Mouse (Mus musculus): Measurements from ENCODE around the gene Gm10358. TPM values are rescaled to one million over a fixed set of nuclear protein-coding genes. Genes with fewer than 3 reads are reported as not detected.
"Not testable (repeated sequence)": the region's sequence is repeated elsewhere in the genome, so short reads cannot be mapped to it uniquely, and the experiment has no call there.

Gene Gm10358
- total RNA-seq (2021) = under 1 TPM; 0.32 to 0.52 TPM

DNA sequence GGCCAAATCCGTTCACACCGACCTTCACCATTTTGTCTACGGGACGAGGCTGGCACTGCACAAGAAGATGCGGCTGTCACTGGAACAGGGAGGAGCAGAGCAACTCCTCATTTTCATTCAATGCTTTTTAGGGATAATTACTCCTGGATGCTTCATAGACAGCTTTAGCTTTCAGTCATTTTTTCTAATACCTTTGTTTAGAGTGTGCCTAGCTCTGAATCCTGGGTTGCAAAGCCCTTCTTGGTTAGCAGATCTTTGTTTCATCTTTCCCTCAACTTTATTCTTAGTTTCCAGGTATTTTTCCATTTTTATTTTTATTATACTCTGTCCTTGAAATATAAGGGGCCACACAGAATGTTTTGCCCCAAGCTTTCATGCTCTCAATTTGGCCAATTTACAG lies at the start of gene Gm10358:
Gene Gm10358, minus strand, starts transcription at position 101 of the 400 bp plus-strand sequence.
- intact Hi-C loops (cut with DNase I) = no loop called here
- DNase-seq = no peak

DNA sequence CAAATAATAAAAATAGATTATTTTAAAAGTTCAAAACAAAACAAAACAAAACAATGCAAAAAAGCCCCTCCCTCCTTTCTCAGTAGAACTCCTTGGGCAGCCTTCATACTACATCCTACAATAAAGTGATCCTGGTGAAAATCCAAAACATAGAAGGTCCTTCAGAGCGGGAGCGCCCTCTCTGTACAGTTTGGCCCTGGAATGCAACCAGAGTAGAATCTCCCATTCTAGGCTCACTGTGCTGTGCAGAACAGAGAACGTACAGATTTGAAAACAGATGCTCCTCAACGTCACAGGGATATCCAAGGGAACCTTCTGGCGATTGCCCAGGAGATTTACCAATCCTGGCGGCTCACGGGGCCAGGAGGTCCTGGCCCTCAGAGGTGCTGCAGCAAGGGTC lies 42.0 kb upstream of the Gm10358 start, which contains the start of gene Iqcm:
Gene Iqcm, plus strand, starts transcription at position 301 of the 400 bp plus-strand sequence.
- DNase-seq = no peak
- intact Hi-C loops (cut with DNase I) = no loop called here

DNA sequence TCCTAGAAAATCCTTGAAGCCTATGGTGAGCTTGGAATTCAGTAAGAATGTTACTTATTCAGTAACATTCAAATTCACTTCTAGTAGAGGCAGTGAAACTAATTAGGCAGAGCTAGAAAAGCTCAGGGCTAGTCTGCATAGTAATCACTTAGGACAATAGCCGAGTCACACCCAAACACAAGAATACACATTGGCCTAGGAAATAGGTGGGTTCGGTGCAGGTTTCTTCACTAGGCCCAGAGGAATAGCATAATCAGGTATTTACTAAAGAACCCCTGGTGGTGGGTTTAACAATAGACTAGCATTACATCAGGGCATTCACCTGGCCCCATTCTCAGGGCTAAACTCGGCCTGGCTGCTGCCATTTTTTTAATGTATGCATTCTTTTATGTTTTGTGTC lies 9.3 kb upstream of the Gm10358 start:
- intact Hi-C loops (cut with DNase I) = not testable (repeated sequence)

DNA sequence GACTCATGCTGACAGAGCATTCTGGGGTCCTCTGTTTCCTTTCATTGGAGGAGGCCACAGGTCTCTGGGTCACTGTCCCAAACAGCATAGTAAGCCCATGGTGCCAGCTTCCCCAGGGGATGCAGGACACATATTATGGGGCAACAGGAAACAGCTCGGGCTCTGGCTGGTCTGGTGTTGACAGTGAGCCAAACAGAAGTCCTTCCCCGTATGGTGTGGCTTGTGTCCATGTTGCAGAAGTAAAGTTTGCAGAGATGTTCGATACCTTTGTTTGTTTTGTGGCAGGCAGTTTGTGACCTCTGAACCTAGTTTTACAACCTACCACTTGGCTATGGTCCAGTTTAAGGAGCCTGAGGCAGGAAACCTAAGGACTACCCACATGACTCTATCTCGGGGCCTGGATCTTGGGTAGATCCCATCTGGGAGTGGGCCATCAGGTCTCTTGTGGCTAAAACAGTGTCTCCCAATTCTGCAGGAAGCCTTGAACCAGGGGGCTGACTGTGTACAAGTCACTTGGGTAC lies 21.6 kb downstream of the Gm10358 start:
- no peak for DNase-seq
- intact Hi-C loops (cut with DNase I) = no loop called here

More for the DNA sequence above, 9.3 kb upstream of the Gm10358 start:
- not testable (repeated sequence) for DNase-seq

DNA sequence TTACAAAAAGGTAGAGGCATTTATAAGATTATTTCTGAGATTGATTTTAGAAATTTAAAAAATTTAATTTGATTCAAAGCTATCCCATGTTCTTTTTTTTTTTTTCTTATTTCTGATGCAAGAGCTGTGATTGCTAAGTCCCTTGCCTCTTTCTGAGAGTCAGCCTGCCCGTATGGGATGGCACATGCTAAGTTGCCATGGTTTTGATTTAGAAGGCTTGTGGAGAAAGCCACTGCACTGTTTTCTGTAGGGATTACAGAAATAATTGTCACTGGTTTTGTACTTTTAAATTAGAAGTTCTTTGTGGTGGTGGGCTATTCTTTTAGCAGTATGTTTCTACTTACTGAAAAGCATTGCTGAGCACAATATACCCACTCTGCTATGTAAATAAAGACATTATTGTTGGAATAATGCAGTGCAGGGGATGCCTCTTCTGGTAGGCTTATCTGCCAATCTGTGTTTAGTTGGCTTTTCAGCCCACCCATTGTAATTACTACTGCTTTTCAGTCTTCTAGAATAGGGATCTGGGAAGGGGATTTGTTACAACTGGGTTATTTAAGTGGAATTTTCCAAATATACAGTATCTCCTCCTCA lies 30.8 kb downstream of the Gm10358 start:
- intact Hi-C loops (cut with DNase I) = no loop called here
- no peak for DNase-seq

DNA sequence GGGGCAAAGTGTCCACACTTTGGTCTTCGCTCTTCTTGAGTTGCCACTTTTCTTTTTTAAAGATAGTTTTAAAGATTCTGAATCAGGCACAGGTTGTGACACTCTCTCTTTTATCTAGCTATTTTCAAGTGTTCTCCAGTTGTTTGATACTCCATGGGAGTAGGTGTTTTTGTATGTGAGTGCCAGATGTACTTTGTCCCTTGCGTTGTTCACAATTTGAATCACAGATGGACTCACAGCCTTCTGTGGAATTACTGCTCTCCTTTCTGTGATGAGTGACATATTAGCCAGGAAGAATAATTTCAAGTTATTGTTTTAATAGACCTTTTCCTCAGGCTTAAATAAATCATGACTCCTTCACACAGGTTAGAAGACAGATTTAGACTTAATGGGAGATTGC lies 34.4 kb downstream of the Gm10358 start:
- DNase-seq = no peak
- intact Hi-C loops (cut with DNase I) = no loop called here

Other genes with a start within 250 kb of the Gm10358 start
- gene Rasd2, start 192.6 kb downstream of the Gm10358 start, total RNA-seq (2021) = 1 to 10 TPM; 7.8 to 9.8 TPM
- under 1 TPM; 0.20 to 0.36 TPM for gene Iqcm, start 42.1 kb upstream of the Gm10358 start, total RNA-seq (2021)

All from left cerebral cortex, postnatal 4 days (tissue).